Mouse (Mus musculus) heart, embryonic 16.5 days (tissue): ENCODE data around the gene Gm11549. TPM values are rescaled to one million over a fixed set of nuclear protein-coding genes. Genes with fewer than 3 reads are reported as not detected.

Source experiments
- ATAC-seq: fragments of 200-750 bp; cut with Nextera tagmentation; replicated peaks from 2 replicates; pipeline ENCODE4 v1.8.0; 2017; ENCODE audit warnings: moderate number of reproducible peaks; ENCODE audit not compliant: insufficient read depth, low FRiP score; ENCODE audit errors: extremely low read depth
- H3K27ac ChIP-seq: fragments of 300-500 bp; sonication (generic); 2 replicates; pipeline ENCODE4 v1.5.1; 2014; ENCODE audit warnings: mild to moderate bottlenecking, low read length, control low read depth, moderate library complexity
- H3K27me3 ChIP-seq: fragments of 300-500 bp; sonication (generic); 2 replicates; pipeline ENCODE4 v1.6.1; 2014; ENCODE audit warnings: low read length, mixed read lengths; ENCODE audit not compliant: control insufficient read depth, insufficient read depth
- H3K36me3 ChIP-seq: fragments of 300-500 bp; sonication (generic); 2 replicates; pipeline ENCODE4 v1.6.1; 2014; ENCODE audit not compliant: control insufficient read depth, insufficient read depth
- H3K4me1 ChIP-seq: fragments of 300-500 bp; sonication (generic); 2 replicates; pipeline ENCODE4 v1.6.1; 2014; ENCODE audit warnings: low read length, mixed read lengths; ENCODE audit not compliant: control insufficient read depth, insufficient read depth
- H3K4me2 ChIP-seq: fragments of 300-500 bp; sonication (generic); 2 replicates; pipeline ENCODE4 v1.6.1; 2014; ENCODE audit warnings: low read depth, mild to moderate bottlenecking, control low read depth, low read length
- H3K4me3 ChIP-seq: fragments of 300-500 bp; sonication (generic); 2 replicates; pipeline ENCODE4 v1.5.1; 2014; ENCODE audit warnings: mild to moderate bottlenecking, control low read depth, low read length
- H3K9ac ChIP-seq: fragments of 300-500 bp; sonication (generic); 2 replicates; pipeline ENCODE4 v1.6.1; 2014; ENCODE audit warnings: low read length, control low read depth
- H3K9me3 ChIP-seq: fragments of 300-500 bp; sonication (generic); replicated peaks from 2 replicates; pipeline ENCODE4 v1.6.1; 2016; ENCODE audit warnings: low read length; ENCODE audit not compliant: control insufficient read depth
- WGBS: fragments of 180-500 bp; shearing (Covaris S2); extraction: QIAGEN DNeasy Blood & Tissue Kit; methylation state at CpG from one replicate; pipeline ENCODE4 v1.1.7; 2014; 5-methylcytosine and 5-hydroxymethylcytosine counted together
- polyA plus RNA-seq: library from polyadenylated mRNA; unstranded; fragments of >200 nt; fragmentation: Nextera tagmentation; extraction: Ambion mirVana; gene quantifications from 2 replicates; pipeline ENCODE4 v1.2.1, GENCODE M21; 2015

The Gm11549 gene
- polyA plus RNA-seq, 1 experiment from 2014 or later: 0.35 TPM

DNA sequence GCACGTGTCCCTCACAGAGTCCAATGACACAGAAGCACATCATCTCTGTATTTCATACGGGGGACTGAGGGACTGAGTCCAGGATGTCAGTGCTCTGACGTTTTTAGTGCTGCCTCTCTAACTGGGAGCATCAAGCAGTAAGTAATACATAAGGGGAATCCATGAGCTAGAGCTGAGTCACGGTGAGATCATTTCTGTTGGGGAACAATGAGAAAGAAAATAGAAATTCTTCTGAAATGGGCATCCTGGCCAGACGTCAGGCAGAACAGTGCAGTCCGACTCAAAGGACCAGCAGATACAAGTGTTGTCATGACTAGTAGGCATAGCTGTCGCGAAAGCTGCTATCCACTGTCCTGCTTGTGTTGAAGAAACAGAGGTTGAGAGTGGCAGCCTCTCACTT is 20.6 kb downstream of the Gm11549 start:
- no peak for ATAC-seq
- Histone ChIP-seq H3K4me2 (no peak overlapping the region), H3K4me1 (no peaks in the 10 kb centered on the region), H3K4me3 (no peak overlapping the region), H3K27me3 (no peaks in the 10 kb centered on the region), H3K9ac (no peak overlapping the region), H3K27ac (no peak overlapping the region), H3K36me3 (no peaks in the 10 kb centered on the region), H3K9me3 (no peaks in the 10 kb centered on the region; the same call in 1 of the 2 replicates)
- WGBS: 76% methylated on average over 8 of the region's 8 CpGs

DNA sequence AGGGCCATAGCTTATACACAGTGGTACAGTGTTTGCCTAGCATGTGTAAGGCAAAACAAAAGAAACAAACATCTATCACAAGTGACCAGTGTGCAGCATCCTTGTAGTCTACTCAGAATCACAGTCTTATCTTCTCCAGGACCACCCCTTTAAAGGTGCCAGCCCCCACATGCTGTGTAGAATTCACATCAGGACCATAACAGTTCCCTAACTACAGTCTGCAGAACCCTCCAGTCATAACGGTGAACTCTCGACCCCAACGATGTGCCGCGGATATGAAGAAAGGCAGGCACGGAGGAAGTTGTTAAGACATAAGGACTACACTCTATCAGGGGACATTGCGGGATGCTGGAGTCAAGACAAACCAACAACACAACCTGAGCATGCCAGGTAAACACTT is 22.2 kb downstream of the Gm11549 start:
- Histone ChIP-seq H3K9me3 (no peaks in the 10 kb centered on the region; the same call in 1 of the 2 replicates), H3K9ac (no peak overlapping the region), H3K27ac (no peak overlapping the region), H3K4me2 (no peak overlapping the region), H3K36me3 (no peaks in the 10 kb centered on the region), H3K4me1 (peaks cover 3% of the 10 kb centered on the region), H3K27me3 (no peaks in the 10 kb centered on the region), H3K4me3 (no peak overlapping the region)
- no peak for ATAC-seq
- 89% methylated on average over 7 of the region's 7 CpGs for WGBS

DNA sequence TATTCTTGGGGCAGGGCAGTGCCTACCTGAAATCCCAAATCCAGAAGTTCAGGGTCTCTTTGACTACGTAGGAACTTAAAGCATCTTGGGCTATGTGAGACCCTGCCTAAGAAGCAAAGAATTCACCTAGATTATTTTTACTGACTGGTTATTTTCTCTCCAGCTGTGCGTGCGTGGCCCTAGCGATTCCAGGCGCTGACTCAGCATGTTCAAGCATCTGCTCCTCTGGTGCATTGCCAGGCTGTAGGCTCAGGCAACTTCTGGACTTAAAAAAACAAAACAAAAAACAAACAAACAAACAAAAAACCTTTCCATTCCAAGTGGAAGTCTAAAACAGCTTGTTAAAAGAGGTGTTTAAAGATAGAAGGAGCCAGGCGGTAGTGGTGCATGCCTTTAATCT is 23.4 kb downstream of the Gm11549 start:
- Histone ChIP-seq H3K9me3 (no peaks in the 10 kb centered on the region; the same call in 1 of the 2 replicates), H3K4me2 (no peak overlapping the region), H3K4me1 (peaks cover 3% of the 10 kb centered on the region), H3K27me3 (no peaks in the 10 kb centered on the region), H3K36me3 (no peaks in the 10 kb centered on the region), H3K27ac (no peak overlapping the region), H3K4me3 (no peak overlapping the region), H3K9ac (no peak overlapping the region)
- 92% methylated on average over 6 of the region's 6 CpGs for WGBS
- no peak for ATAC-seq

DNA sequence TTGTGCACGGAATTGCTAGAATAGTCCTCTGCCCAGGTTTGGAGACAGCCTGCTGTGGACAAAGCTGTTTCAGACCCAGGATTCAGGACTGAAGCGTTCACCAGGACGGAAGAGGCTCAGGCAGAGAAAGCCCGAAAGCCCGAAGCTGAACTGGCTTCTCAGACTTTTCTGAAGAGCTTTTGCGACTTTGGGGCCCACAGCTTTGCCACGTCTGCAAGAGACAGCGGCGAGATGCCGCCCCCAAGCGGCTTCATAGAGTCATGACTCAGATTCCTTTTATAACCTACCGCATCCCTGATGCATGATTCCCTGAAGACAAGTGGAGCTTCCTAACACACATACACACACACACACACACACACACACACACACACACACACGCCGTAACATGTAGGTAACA is 24.9 kb downstream of the Gm11549 start:
- Histone ChIP-seq H3K27ac (no peak overlapping the region), H3K36me3 (no peaks in the 10 kb centered on the region), H3K4me1 (peaks cover 3% of the 10 kb centered on the region), H3K9ac (no peak overlapping the region), H3K4me2 (no peak overlapping the region), H3K27me3 (no peaks in the 10 kb centered on the region), H3K4me3 (no peak overlapping the region), H3K9me3 (peaks cover 3% of the 10 kb centered on the region; the same call in 1 of the 2 replicates)
- no peak; the same call in 1 of the 2 replicates for ATAC-seq
- WGBS: 15% methylated on average over 14 of the region's 14 CpGs

DNA sequence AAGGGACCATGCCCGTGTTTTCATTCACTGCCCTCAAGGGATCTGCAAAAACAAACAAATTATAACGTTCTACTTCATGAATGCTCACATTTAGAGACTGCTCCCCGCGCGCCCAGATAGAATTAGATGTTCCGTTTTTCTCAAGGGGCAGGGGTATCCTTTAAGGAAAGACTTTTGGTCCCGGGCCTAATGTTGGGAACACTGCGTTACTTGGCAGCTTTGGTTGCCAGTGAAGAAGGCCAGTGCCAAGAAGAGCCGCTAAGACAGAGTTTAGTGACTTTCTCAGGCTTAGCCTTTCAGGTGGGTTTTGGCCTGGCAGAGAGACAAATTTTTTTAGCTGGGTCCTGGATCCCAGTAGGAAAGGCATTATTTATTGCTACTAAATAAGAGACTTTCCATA is 25.3 kb downstream of the Gm11549 start:
- no peaks in the 10 kb centered on the region for H3K36me3 ChIP-seq
- H3K27me3 ChIP-seq: no peaks in the 10 kb centered on the region
- ATAC-seq: no peak
- H3K4me3 ChIP-seq: no peak overlapping the region
- H3K9ac ChIP-seq: no peak overlapping the region
- WGBS: 81% methylated on average over 9 of the region's 9 CpGs
- H3K9me3 ChIP-seq: peaks cover 3% of the 10 kb centered on the region; the same call in 1 of the 2 replicates
- no peak overlapping the region for H3K4me2 ChIP-seq
- peaks cover 3% of the 10 kb centered on the region for H3K4me1 ChIP-seq
- H3K27ac ChIP-seq: no peak overlapping the region

DNA sequence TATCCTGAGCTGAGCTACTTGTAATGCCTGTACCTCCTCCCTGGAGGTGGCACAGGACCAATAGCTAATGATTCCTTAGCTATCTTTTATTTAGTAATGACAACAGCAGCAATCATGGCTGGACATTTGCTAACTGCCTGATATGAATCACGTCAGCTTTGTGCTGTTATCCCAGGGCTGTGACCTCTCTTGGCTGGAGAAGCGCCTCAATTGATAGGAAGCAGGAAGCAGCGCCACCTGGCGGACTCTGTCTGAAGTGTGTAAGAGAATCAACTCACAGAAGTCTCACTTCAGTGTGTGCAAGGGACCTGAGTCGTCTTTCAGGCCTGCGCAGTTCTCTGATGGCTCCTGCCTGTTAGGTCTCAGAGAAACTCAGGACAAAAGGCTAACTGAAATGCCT is 26.2 kb downstream of the Gm11549 start:
- H3K9ac ChIP-seq: peak overlapping the region; percentile 35; the same call in 1 of the 2 replicates
- peak; percentile 74 for ATAC-seq
- 7% methylated on average over 6 of the region's 6 CpGs for WGBS
- no peaks in the 10 kb centered on the region for H3K27me3 ChIP-seq
- peaks cover 3% of the 10 kb centered on the region for H3K4me1 ChIP-seq
- H3K27ac ChIP-seq: no peak overlapping the region
- no peaks in the 10 kb centered on the region for H3K36me3 ChIP-seq
- peak overlapping the region; percentile 25 for H3K4me3 ChIP-seq
- H3K9me3 ChIP-seq: peaks cover 3% of the 10 kb centered on the region; the same call in 1 of the 2 replicates
- H3K4me2 ChIP-seq: peak overlapping the region; percentile 52

DNA sequence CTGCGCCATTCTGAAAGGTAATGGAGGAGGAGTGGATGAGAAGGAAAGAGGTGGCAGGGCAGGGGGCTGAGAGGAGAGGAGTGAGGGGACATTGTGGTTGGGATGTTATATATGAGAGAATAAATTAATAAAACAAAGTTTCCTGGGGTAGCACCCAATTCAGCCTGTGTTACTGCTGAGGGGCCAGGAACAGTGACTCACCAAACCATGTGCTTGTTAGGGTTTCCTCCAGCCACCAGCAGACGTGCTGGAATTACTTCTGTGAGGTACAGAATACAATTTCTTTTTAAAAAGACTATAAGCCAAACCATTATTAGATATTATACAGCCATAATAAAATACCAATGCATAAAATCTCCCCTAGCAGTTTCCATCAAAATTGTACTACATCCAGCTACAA is 27.0 kb downstream of the Gm11549 start:
- ATAC-seq: no peak
- Histone ChIP-seq H3K36me3 (no peaks in the 10 kb centered on the region), H3K27ac (no peak overlapping the region), H3K4me2 (no peak overlapping the region), H3K4me1 (peaks cover 3% of the 10 kb centered on the region), H3K9ac (no peak overlapping the region), H3K27me3 (no peaks in the 10 kb centered on the region), H3K9me3 (peaks cover 3% of the 10 kb centered on the region; the same call in 1 of the 2 replicates), H3K4me3 (no peak overlapping the region)
- WGBS: 82% methylated on average over 2 of the region's 2 CpGs

DNA sequence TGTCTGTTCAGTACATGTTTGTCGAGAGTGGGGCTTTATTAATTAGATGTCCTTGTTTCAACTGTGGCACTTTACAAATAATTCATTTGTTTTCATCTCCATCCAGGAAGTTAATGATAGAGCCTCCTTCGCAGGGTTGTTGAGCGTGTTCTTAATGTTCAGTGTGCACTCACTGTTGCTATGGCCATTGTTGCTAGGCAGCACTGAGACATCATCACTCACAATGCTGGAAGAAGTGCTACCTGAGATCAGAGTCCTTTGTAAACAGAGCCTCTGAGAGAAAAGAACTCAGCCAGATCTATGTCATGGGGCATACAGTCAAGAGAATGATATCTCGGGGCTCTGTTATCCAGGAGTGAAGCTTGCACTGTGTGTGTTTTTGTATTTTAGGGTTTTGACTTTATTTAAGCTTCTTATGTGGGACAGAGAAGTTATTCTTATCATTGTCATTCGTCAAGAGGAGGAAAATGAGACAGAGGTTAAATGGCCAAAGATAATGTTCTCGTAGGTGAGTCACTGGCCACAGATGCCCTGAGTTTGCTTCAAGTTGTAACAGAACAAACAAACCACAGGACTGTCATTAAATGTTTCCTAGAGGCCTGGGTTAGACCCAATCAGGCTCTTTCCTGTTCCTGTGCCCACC is 27.9 kb downstream of the Gm11549 start:
- no peak overlapping the region for H3K27ac ChIP-seq
- peaks cover 3% of the 10 kb centered on the region for H3K4me1 ChIP-seq
- H3K4me3 ChIP-seq: no peak overlapping the region
- no peak overlapping the region for H3K4me2 ChIP-seq
- H3K27me3 ChIP-seq: no peaks in the 10 kb centered on the region
- ATAC-seq: no peak
- 55% methylated on average over 6 of the region's 6 CpGs for WGBS
- no peak overlapping the region for H3K9ac ChIP-seq
- 0 out of 2 replicates have a peak, but pooled peaks cover 3% of the 10 kb centered on the region for H3K9me3 ChIP-seq
- H3K36me3 ChIP-seq: no peaks in the 10 kb centered on the region

DNA sequence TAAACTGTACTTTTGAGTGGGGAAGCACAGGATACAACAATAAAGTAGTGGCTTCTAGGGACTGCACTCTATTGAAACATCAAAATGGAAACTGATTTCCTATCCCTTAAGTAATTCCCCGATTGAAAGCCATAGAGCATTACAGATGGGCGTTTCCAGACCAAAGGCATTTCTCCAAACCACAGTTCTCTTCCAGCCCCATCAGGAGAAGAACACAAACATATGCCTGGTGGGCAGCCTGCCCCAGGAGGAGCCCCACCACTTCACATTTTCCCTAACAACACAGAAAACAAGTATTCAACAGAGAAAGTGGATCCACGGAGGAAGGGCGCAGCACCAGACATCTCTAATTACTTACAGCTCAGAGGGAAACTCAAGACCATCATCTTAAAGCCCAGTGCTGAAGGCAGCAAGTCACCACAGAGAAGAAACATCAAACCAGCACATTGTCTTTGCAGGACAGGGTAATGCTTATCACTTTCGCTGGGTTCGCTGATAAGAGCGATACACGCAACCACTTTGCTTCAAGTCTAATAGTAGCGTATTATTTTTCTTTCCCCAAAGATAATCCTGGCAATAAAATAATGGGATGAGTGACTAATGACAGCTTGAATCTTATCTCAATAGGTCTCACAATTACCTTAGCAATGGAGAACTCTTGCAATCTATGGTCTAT is 28.8 kb downstream of the Gm11549 start:
- no peaks in the 10 kb centered on the region for H3K27me3 ChIP-seq
- H3K4me1 ChIP-seq: peaks cover 3% of the 10 kb centered on the region
- H3K9ac ChIP-seq: no peak overlapping the region
- H3K36me3 ChIP-seq: no peaks in the 10 kb centered on the region
- 58% methylated on average over 9 of the region's 9 CpGs for WGBS
- no peak for ATAC-seq
- H3K27ac ChIP-seq: no peak overlapping the region
- no peak overlapping the region for H3K4me3 ChIP-seq
- 0 out of 2 replicates have a peak, but pooled peaks cover 3% of the 10 kb centered on the region for H3K9me3 ChIP-seq
- no peak overlapping the region for H3K4me2 ChIP-seq
